Mouse (Mus musculus): ENCODE data around the gene Fam114a2.
A peak's percentile ranks its signal among the peaks of the same experiment; 100 is the strongest.
"Not testable (repeated sequence)": the region's sequence is repeated elsewhere in the genome, so short reads cannot be mapped to it uniquely, and the experiment has no call there.

Fam114a2 gene

GRCm38 (mm10) chr11:57518091-57518750, at the start of gene Fam114a2, which contains the start of gene Mfap3:
Fam114a2 (minus strand) TSS chr11:57518617.
Mfap3 (plus strand) TSS chr11:57518664.
- DNase-seq (ENCODE audit: low spot score), result peak; percentile 81

DNA sequence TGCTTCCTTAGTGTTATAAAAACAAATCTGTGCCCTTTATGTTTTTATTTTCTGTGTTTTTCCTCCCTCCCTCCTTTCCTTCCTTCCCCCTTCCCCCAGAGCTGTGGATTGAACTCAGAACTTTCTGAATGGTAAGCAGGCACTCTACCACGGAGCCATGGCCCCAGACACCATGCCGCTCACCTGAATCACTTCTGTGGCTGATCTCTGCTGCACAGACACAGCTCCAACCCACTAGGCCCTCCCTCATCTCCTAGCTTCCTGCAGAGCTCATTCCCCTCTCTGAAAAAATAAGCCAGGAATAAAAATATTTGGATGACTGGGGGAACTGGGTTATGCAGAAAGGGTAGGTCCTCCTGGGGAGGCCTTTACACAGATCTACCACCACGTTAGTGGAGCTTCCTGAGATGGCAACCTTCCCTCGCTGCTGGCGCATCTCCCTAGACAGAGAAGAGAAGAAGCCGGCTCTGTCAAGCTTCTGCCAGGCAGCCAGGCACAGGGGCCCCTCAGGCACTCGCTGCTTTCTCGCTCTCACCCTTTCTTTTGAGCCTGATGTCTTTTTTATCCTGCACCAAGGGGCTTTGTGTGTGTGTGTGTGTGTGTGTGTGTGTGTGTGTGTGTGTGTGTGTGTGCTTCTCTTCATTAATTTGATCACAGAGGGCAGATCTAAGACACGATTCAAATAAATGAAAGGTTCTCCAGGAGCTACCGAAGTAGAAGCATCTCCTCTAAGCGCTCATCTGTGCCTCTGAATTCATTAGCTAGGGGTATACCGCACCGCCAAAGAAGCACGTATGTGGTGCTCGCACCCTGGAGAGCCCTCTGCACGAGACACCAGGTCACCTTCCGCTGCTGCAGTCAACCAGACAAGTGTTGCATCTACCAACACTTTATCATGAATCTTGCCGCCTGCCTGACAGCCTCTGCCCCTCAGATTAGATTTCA, 47.9 kb upstream of the Fam114a2 start:
- DNase-seq (ENCODE audit: low spot score), result no peak

GRCm38 (mm10) chr11:57564564-57564963, 46.1 kb upstream of the Fam114a2 start:
- no peak for DNase-seq (ENCODE audit: low spot score)

- not testable (repeated sequence) for DNase-seq (ENCODE audit: low spot score)
Measured at GRCm38 (mm10) chr11:57557936-57558335, 39.5 kb upstream of the Fam114a2 start.

- DNase-seq (ENCODE audit: low spot score), result no peak
Measured at GRCm38 (mm10) chr11:57553015-57553780, 34.8 kb upstream of the Fam114a2 start.

GRCm38 (mm10) chr11:57551016-57551415, 32.6 kb upstream of the Fam114a2 start:
- no peak for DNase-seq (ENCODE audit: low spot score)

- DNase-seq (ENCODE audit: low spot score), result no peak
Measured at GRCm38 (mm10) chr11:57550230-57550629, 31.8 kb upstream of the Fam114a2 start.

DNA sequence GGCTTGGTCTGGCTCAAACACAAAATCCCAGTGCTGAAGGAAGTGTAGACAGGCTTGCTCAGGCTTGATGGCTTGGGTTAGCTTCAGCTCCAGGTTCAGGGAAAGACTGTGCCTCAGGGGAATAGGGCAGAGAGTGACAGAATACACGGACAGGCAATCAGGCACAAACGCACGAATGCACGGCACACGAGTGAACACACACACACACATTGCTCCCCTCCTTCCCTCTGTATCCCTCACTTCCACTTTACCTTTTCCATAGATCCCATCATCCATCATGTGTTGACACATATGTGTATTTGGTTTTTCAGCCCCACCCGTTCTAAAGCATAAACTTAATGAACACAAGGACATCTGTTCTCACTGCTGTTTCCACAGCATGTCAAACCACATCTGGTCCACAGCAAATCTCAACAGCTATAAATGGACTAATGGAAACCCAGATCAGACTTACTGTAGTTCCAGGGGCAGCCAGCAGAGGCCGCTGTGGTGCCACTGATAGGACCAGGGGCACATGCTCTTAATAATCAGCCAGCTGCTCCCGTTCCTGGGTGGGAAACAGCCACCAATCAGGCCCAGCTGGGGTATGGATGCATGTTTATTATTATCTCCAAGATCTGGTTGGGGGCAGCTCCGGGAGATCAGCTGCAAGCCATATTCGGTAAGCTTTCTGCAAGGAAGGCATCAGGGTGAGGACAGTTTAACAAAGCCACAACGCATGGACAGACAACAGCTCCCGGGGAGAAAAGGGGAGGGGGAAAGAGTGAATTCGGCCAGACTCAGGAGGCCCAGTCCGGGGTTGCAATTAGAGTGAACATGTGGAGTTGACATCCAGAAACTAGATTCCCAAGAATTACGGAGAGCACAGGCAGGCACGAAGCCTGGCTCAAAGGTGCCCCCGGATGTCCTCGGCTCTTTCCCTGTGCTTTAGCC, 30.5 kb upstream of the Fam114a2 start:
- DNase-seq (ENCODE audit: low spot score), result peak; percentile 16

GRCm38 (mm10) chr11:57540681-57541080, 22.3 kb upstream of the Fam114a2 start:
- no peak for DNase-seq (ENCODE audit: low spot score)

DNA sequence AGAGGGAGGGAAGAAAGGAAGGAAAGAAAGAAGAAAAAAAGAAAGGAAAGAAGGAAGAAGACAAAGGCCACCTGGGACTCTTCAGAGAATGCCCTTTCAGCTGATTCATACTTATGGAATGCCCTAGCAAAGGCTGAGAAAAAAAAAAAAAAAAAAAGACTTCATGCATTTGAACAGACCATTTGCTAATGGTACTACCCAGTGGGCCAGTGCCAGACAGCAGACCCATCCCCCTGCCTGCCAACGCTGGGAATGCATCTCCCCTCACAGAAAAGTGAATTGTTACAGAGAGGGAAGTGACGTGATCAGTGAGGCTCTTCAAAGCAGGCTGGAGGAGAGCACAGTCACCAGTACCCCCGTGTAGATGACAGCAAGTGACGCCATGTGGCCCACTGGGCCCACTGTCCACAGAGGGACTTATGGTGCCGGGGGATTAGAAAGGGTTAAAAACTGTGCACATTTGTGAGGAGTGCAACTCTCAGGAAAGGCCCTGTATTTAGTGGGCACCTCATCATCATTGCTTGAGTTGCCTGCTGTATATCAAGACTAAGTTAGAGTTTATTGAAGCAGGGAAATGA, 21.5 kb upstream of the Fam114a2 start:
- no peak for DNase-seq (ENCODE audit: low spot score)

DNA sequence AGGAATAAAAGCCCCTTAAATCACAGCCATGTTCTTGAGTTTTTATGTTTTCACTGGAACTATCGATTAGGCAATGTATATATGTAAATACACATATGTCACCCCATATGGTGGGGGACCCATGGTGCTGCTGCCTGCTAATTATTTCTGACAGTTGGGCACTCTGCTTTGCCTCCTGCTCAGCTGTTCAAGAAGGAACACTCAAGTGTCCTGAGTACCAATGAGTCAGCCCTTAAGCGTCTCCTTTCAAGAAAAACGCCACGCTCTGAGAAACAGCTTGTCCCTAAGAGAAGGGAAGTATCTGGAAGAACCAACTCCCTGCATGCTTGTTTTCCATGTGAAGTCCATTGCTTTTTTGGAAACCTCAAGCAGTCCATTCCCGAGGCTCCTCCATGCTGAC, 17.5 kb upstream of the Fam114a2 start:
- DNase-seq (ENCODE audit: low spot score), result no peak

DNA sequence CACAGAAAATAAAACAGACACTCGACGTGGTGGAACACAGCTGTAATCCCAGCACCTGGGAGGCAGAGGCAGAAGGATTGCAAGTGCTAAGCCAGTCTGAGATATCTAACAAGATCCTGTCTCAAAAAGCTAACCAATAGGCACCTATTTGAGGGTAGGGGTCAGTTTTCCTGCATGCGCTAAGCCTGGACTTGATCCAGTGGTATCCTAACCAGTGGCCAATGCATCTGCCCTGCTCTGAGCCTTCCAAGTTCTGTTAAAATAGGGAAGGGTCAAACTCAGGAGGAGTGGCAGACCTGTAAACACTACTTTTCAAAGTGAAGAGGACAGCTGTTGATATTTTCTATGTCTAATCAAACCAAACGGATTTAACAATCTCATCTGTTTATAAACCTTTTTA, 13.9 kb upstream of the Fam114a2 start:
- no peak for DNase-seq (ENCODE audit: low spot score)

- no peak for DNase-seq (ENCODE audit: low spot score)
Measured at GRCm38 (mm10) chr11:57531300-57531950, 13.0 kb upstream of the Fam114a2 start.

DNA sequence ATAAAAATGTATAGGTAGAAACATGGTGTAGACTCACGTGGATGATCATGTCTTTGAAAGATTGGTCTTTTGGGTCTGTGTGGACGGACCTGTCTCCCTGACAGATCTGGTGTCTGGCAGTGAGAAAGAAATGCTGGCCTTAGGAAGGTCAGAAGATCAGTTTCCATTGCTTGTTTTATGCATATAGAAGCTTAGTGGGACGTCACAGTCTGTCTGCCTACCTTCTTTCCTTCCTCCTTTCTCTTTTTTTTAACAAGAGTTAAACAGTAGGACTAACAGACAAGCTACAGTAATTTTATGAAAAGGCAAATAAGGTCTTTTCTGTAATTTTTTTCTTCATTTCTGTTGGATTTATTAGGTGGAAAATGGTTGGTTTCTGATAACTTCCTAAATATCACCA, 10.7 kb upstream of the Fam114a2 start:
- DNase-seq (ENCODE audit: low spot score), result no peak

GRCm38 (mm10) chr11:57527506-57527905, 9.1 kb upstream of the Fam114a2 start:
- DNase-seq (ENCODE audit: low spot score), result no peak

DNA sequence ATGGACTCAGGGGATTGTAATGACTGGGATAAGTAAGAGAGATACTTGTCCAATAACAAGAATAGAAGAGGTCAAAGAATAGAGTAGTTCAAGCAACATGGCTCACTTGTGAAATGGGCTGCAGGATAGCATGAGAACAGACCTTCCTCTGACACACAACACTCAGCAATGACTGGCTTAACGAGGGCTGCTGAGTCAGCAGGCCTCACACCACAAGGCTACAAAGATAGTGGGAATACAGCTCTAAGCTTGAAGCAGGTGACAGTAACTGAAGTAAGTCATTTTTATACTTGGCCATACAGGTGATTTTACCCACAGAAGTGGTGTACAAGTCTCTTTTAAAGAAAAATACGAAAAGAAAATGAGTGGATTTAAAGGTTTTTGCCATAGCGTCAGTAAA, 7.5 kb upstream of the Fam114a2 start:
- DNase-seq (ENCODE audit: low spot score), result no peak

DNA sequence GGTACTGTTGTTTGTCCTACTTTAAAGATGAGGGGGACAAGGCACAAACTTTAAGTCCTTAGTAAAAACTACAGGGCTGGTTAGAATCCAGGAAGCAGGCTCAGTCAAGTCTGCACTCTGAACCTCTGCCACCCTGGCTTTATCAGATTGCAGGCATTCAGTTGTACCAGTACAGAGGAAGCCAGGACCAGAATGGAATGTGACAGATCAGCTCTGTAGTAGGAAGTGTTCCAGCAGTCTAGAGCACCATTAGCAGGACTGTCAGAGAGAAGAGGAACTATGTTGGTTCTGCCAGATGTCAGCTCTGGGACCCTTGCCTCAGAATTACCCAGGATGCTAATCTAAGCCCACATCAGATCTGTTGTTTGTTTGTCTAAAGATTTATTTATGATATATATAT, 6.2 kb upstream of the Fam114a2 start:
- DNase-seq (ENCODE audit: low spot score), result no peak

DNA sequence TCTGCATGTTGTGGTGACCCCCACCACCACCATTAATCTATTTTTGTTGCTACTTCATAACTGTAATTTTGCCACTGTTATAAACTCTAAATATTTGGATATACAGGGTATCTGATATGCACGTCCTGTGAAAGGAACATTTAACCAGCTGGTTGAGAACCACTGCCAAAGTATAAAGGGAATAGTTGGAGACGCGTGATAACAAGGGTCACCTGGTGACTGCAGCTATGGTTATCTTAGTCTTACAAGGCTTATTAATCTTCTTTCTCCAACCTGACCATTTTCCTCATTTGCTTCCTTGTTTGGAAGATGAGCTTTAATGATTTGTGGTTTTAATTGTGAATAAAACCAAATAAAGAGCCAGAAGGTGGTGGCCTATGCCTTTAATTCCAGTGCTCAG, 5.0 kb upstream of the Fam114a2 start:
- DNase-seq (ENCODE audit: low spot score), result no peak

GRCm38 (mm10) chr11:57522046-57522445, 3.6 kb upstream of the Fam114a2 start:
- DNase-seq (ENCODE audit: low spot score), result no peak

- no peak for DNase-seq (ENCODE audit: low spot score)
Measured at GRCm38 (mm10) chr11:57521206-57521605, 2.8 kb upstream of the Fam114a2 start.

Measured in ovary, adult 18-20 months (tissue).